9 mouse cellular contexts compared by ENCODE assay signal in the genomic region with DNA sequence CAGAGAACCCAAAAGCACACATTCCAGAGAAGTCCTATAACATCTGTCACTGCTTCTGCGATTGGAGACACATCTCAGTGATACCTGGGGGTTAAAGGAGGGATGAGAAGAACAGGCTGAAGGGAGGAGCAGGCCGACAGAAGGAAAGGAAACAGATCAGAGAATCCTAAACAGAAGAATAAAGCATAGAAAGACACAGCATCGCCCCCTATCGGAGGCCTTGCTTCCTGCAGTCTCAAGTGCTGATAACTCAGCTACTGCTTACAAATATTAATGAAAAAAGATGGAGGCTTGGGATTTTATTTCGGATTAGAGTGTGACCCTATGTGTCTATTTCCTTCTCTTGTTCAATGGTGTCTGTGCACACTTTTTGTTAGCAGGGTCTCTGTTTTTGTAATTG.
DNase-seq lines count a peak whose midpoint lies in the region; ATAC-seq and TF ChIP-seq lines count a peak whose summit lies in the region.
"Had no signal": no experiment of that assay in that cellular context is flagged by ENCODE, and none has a peak within 500 bp of the region (broad histone marks: within the 10 kb centered on the region; RNA-seq: fewer than 3 reads in every experiment).

No protein-coding gene starts in this region.

- no peaks in the 10 kb centered on the region for H3K27me3 ChIP-seq in liver, embryonic 14.5 days (ENCODE audit: control insufficient read depth, insufficient read depth, low read length)
- H3K27me3 ChIP-seq in midbrain, embryonic 10.5 days (ENCODE audit: low read depth, poor library complexity, severe bottlenecking), result peaks cover 91% of the 10 kb centered on the region

- H3K36me3 ChIP-seq in liver, embryonic 14.5 days (replicated peaks; ENCODE audit: control insufficient read depth, insufficient read depth, low read depth), result no peaks in the 10 kb centered on the region
- H3K36me3 ChIP-seq in midbrain, embryonic 10.5 days, result no peaks in the 10 kb centered on the region

- no peak overlapping the region for H3K27ac ChIP-seq in liver, embryonic 14.5 days
- H3K27ac ChIP-seq in midbrain, embryonic 10.5 days (replicated peaks), result no peak overlapping the region

- ATAC-seq in liver, embryonic 14.5 days (ENCODE audit: insufficient read depth), result no peak

- DNase-seq in kidney, adult 9 months, result peak; percentile 21
- DNase-seq in kidney, adult 18-20 months, result no peak
- peak; percentile 53 for DNase-seq in 3T3-L1 (ENCODE audit: low read depth, low spot score)
- peak; percentile 46 for DNase-seq in CD4-positive helper T cell, adult 2 months (ENCODE audit: low read depth, low spot score)
- peak in 2 of 3 experiments; percentile 4 to 6 for DNase-seq in liver, embryonic 14.5 days (ENCODE audit: low read depth in 3 of 3, low spot score in 3 of 3)
- DNase-seq in ovary, adult 18-20 months (ENCODE audit: low spot score), result no peak
- no peak for DNase-seq in adrenal gland, postnatal 4 days (ENCODE audit: low spot score in 2 of 2)
- no peak for DNase-seq in midbrain, embryonic 10.5 days (ENCODE audit: low spot score)
- DNase-seq: kidney, adult 11 months had no signal

- no peaks in the 10 kb centered on the region for H3K9me3 ChIP-seq in liver, embryonic 14.5 days (ENCODE audit: control insufficient read depth, low read length)
- H3K9me3 ChIP-seq in midbrain, embryonic 10.5 days (replicated peaks), result no peaks in the 10 kb centered on the region

- no peak overlapping the region for H3K9ac ChIP-seq in liver, embryonic 14.5 days (replicated peaks)

- H3K4me3 ChIP-seq in liver, embryonic 14.5 days (ENCODE audit: insufficient read depth in 1 of 2, low read depth in 2 of 2, low read length in 2 of 2), result no peak overlapping the region
- H3K4me3 ChIP-seq in midbrain, embryonic 10.5 days, result no peak overlapping the region

- WGBS in liver, embryonic 14.5 days (ENCODE audit: insufficient replicate concordance), result 32% methylated on average over 5 of the region's 5 CpGs
- 58% methylated on average over 5 of the region's 5 CpGs for WGBS in midbrain, embryonic 10.5 days

- peaks cover 0 to 5% of the 10 kb centered on the region in 2 experiments; a peak in 2 of 4 replicates for H3K4me1 ChIP-seq in liver, embryonic 14.5 days (replicated peaks; ENCODE audit: control insufficient read depth in 2 of 2, insufficient read depth in 2 of 2, low read length in 1 of 2)
- H3K4me1 ChIP-seq in midbrain, embryonic 10.5 days, result peaks cover 18% of the 10 kb centered on the region

- H3K4me2 ChIP-seq in liver, embryonic 14.5 days (ENCODE audit: low read depth), result no peak overlapping the region

- no peak for TF ChIP-seq EP300 in liver, embryonic 14.5 days (IDR thresholded peaks at IDR 0.05; ENCODE audit: low read depth)

- peak; percentile 57 for TF ChIP-seq CTCF in liver, embryonic 14.5 days (IDR thresholded peaks at IDR 0.05; ENCODE audit: low read depth)

Comparison
In these comparisons a context has a peak if more than half of its experiments do, and no peak if none do; other contexts are left out.
1. DNase-seq: peak in kidney, adult 9 months (single experiment), 3T3-L1 (single experiment), CD4-positive helper T cell, adult 2 months (single experiment) and liver, embryonic 14.5 days (2 of 3); none in kidney, adult 18-20 months (single experiment), ovary, adult 18-20 months (single experiment), adrenal gland, postnatal 4 days (0 of 2) and midbrain, embryonic 10.5 days (single experiment).